Mouse (Mus musculus): ENCODE results near the gene Bpifb2.
"Not testable (repeated sequence)": the region's sequence is repeated elsewhere in the genome, so short reads cannot be mapped to it uniquely, and the experiment has no call there.

Gene Bpifb2

DNA sequence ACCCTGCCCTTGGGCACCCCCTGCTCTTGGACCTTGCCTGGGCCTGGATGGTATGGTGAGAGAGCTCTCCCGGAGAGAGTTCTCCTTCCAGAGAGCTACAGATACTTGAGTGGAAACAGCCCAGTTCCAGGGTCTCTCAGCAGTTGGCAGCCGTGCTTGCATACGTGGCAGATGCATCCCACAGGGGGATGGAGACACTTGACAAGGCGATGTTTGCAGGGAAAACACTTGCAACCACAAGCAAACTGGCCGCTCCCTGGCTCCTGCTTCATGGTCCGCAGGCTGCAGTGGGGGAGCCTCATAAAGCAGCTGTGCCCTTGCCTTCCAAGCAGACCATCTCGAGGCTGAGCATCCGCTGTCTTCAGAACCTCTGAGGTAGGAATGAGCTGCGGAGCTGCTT lies at the start of gene Bpifb2:
Bpifb2 (plus strand) TSS at position 301 of the 400 bp plus-strand sequence.
- DNase-seq = no peak

GRCm38 (mm10) chr2:153825900-153826299 lies 48.9 kb upstream of the Bpifb2 start:
- DNase-seq = not testable (repeated sequence)

DNA sequence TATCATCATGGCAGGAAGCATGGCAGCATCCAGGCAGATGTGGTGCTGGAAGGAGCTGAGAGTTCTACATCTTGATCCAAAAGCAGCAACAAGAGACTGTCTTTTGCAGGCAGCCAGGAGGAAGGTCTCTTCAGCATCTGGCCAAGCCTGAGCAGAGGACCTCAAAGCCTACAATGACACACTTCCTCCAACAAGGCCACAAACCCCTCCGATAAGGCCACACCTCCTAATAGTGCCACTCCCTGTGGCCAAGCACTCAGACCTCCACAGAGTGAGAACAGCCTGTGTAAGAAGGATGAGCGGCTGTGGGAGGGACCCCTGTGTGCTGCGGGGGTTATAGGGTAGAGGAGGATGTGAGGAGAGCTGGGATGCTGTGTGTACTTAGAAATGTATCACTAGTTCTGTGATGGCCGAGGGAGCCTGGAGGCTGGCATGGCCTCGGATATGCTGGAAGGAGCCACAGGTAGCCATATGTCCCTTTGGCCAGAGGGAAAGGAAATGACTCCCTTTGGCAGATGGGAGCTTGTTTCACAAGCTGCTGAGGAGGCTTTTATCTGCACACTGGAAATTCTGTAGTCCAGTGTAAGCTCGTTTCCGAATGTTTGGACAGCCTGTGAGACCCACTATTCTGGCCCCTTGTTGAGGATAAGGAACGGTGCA lies 47.5 kb upstream of the Bpifb2 start:
- DNase-seq = no peak

- no peak for DNase-seq
Observed at GRCm38 (mm10) chr2:153828704-153829103, 46.1 kb upstream of the Bpifb2 start.

GRCm38 (mm10) chr2:153833291-153833690 lies 41.6 kb upstream of the Bpifb2 start:
- no peak for DNase-seq

- DNase-seq = no peak
Observed at GRCm38 (mm10) chr2:153842854-153843253, 32.0 kb upstream of the Bpifb2 start.

DNA sequence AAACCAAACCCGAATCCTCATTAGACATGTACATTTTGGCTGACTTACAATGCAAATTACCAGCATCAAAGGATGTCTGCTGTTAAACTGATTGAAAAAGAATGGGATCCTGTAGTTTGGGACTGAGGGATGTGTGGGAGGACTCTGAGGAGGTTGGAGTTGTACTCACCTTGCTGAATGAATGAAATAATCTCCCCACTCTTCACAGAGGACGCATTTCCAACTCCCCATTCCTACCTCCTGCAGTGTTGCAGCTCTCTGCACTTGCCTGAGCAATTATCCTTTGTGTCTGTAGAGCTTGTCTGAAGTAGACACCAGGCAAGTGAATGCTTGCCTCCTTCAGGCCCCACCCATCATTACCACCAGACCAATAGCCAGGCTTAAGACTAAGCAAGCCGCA lies 26.5 kb upstream of the Bpifb2 start:
- no peak for DNase-seq

- no peak for DNase-seq
Observed at GRCm38 (mm10) chr2:153850351-153851029, 24.4 kb upstream of the Bpifb2 start.

DNA sequence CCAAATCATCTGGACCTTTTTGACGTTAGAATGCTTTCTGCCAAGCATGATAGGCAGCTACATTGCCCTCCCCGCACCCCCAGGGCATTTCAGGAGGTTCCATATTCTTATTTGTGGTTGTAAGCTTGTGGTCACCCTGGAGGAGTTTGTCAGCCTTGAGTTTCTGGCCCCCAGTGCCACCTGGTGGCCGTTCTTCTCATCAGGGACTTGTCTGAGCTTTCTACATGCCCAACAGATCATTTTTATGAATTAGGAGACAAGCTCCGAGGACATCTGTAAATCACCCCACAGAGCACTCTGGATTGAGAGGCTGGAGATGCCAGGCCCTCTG lies 23.9 kb upstream of the Bpifb2 start:
- peak; percentile 10 to 26 for DNase-seq

- DNase-seq = no peak
Observed at GRCm38 (mm10) chr2:153853544-153853943, 21.3 kb upstream of the Bpifb2 start.

DNA sequence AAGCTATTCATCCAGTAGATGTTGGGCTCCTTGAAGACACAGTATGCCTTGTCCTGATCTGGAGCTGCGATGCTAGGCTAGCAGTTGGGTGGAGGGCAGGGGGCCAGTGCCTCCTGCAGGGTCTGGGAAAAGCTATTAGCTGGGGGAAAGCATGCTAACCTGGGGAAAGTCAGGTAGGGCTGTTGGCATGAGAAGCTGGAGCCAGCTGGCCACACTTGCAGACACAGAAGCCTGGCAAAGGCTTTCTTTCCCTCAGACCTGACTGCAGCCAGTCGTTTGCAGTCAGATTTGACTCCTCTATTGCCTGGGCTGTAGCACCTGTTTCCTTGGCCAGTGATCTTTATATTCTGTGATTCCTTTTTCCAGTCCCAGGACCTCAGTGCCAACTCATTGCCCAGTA lies 15.3 kb upstream of the Bpifb2 start:
- DNase-seq = no peak

DNA sequence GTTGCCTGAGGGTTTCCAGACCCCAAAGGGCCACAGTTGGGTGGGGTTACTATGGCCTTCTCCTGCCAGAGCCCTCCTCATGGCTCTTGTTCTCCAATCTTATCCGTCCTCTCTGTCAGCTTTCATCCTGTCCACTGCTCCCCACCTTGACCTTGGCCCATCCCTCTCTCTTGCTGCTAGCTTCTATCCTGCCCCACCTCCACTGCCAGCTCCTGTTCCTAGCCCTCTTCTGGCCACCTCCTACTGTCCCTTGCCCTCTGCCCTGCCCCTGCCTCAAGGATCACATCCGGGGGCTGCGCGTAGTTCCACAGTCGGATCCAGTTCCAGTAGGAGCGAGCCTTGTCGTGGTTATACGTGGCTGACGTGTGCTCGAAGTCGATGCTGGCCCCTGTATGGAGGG lies 14.5 kb upstream of the Bpifb2 start:
- DNase-seq = no peak

- no peak for DNase-seq
Observed at GRCm38 (mm10) chr2:153860715-153861114, 14.1 kb upstream of the Bpifb2 start.

DNA sequence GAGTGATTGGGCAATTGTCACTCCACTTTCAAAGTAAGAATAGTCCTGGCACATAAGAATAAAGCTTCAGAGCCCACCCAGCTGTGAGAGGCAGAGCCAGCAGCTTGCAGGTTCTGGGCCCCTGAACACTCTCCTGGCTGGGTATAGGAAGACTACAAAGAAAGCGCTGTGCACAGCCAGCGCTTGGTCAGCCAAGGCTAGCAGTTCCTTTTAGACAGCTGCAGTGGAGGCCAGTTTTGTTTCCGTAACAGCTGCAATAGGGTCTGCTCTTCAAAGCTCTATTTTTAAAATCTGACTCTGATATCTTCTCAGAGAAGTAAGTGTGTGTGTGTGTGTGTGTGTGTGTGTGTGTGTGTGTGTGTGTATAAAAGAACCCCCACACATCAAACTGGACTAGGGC lies 12.9 kb upstream of the Bpifb2 start:
- DNase-seq = no peak

GRCm38 (mm10) chr2:153870984-153871383 lies 3.9 kb upstream of the Bpifb2 start, which contains the start of gene Sun5:
Gene Sun5, minus strand, starts transcription at chr2:153871084.
- no peak for DNase-seq

DNA sequence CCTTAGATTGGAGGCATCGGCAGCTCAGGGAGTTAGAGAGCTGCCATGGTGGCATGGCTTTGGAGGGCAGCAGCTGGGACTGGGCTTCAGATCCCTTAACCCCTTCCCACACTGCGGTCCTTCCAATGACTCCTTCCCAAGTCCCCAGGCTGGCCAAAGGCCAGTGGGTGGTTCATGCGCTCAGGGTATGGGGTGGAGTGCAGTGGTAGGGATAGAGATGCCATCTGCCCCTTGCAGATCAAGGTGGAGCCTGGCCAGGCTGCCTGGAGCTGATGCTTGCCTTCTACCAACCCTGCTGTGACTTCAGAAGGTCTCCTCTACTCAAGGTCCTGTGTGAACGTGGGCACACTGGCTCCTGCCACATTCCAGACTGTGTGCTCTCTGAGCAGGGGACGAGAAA lies 24.3 kb downstream of the Bpifb2 start:
- no peak for DNase-seq

DNA sequence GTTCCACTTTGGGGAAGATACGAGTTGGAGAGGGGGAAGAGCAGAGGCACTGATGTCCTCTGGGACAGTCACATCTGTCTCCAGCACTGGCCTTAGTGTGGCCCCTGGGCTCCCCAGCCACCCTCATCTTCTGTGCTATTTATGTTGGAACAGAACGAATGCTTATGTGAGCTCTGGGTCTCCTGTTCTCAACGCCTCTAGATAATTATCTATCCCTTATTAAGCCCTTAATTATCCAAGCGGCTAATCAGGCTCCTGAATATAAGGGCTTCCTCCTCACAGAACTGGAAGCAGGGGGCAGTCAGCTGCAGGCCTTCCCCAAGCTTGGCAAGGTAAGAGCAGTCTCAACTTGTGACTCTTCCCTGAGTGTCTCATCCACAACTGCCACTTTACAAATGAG lies 25.2 kb downstream of the Bpifb2 start, which contains the start of gene Bpifb6:
Bpifb6 (plus strand) TSS at position 301 of the 400 bp plus-strand sequence.
- DNase-seq = no peak

- no peak for DNase-seq
Observed at GRCm38 (mm10) chr2:153902726-153903125, 27.9 kb downstream of the Bpifb2 start.

- DNase-seq = no peak
Observed at GRCm38 (mm10) chr2:153906626-153907025, 31.8 kb downstream of the Bpifb2 start.

DNA sequence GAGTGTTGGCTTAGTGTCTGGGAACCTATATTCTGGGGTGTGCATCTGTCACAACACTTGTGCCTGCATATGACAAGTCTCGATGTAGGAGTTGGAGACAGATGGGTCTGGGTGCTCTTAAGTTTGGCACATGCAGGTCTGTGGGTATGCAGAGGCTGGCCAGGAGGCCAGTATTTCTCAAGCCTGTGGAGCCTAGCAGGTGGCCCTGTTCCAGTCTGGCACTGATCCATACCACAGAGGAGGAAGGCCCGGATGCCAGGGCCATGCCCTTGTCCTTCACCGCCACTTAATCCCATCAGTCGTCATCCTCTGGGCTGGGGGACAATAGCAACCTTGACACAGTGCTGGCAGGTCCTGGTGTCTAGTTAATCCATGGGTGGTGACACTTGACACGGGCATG lies 39.3 kb downstream of the Bpifb2 start:
- DNase-seq = peak; percentile 53 to 72

DNA sequence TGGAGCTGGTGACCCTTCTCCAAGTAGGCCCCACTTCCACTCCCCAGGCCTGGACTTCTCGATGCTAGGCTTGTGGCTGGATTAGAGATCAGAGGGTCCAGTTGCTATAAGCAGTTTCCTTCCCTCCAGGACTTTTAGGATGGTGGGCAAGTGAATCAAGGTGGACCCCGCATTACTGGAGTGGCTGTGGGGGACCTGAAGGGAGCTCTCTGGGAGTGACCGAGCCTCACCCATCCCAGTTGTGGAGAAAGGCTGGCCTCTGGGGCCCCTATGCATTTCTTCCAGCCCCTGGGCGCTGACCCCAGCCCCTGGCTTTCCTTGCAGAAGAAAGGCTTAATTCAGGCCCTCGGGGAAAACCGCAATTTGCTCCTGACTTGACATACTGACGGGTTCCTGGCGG lies 43.1 kb downstream of the Bpifb2 start, which contains the start of gene Bpifb3:
Bpifb3 (plus strand) TSS at position 301 of the 400 bp plus-strand sequence.
- DNase-seq = no peak

- DNase-seq = no peak
Observed at GRCm38 (mm10) chr2:153921246-153921645, 46.4 kb downstream of the Bpifb2 start.

DNA sequence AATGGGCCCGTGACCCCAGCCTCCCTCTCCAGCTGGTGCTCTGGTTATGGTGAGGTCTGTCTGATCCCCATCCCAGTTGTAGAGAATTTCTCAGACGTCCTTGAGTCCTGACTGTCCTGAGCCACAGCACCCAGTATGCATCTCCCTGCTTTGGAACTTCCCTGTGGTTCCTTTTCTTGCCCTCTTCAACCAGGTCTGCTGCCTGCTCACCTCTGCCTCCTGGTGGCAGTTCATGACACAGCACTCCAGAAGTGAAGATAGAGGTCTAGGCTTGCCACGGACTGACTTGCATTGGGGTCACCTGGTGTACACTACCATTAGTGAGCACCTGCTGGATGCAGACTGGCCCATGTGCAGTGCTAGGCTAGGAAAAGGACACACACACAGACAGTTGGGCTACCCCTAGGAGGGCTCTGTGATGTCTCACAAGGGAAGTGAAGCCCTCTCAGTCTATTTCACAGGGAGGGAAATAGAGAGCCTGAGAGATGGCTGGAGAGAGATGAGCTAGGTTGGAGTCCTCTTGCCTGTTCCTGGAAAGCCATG lies 55.1 kb downstream of the Bpifb2 start:
- DNase-seq = peak; percentile 6 to 11

GRCm38 (mm10) chr2:153931125-153931524 lies 56.3 kb downstream of the Bpifb2 start:
- no peak for DNase-seq

Data from lung, adult 18-20 months (tissue).